Mouse (Mus musculus): ENCODE results near the gene Tmtc2.

Gene Tmtc2

GRCm38 (mm10) chr10:105573908-105574694 lies at the start of gene Tmtc2:
TSS of gene Tmtc2 (minus strand) at chr10:105574451.
- DNase-seq (ENCODE audit: low read depth, low spot score) = peak; percentile 96

- DNase-seq (ENCODE audit: low read depth, low spot score) = peak; percentile 38
Observed at GRCm38 (mm10) chr10:105612117-105612516, 37.9 kb upstream of the Tmtc2 start.

GRCm38 (mm10) chr10:105598826-105599225 lies 24.6 kb upstream of the Tmtc2 start:
- DNase-seq (ENCODE audit: low read depth, low spot score) = peak; percentile 79

- no peak for DNase-seq (ENCODE audit: low read depth, low spot score)
Observed at GRCm38 (mm10) chr10:105597226-105597625, 23.0 kb upstream of the Tmtc2 start.

GRCm38 (mm10) chr10:105595480-105596102 lies 21.3 kb upstream of the Tmtc2 start:
- DNase-seq (ENCODE audit: low read depth, low spot score) = peak; percentile 94

- DNase-seq (ENCODE audit: low read depth, low spot score) = no peak
Observed at GRCm38 (mm10) chr10:105588141-105588540, 13.9 kb upstream of the Tmtc2 start.

GRCm38 (mm10) chr10:105579318-105579717 lies 5.1 kb upstream of the Tmtc2 start:
- DNase-seq (ENCODE audit: low read depth, low spot score) = no peak

GRCm38 (mm10) chr10:105578291-105578845 lies 4.1 kb upstream of the Tmtc2 start:
- peak; percentile 92 for DNase-seq (ENCODE audit: low read depth, low spot score)

- DNase-seq (ENCODE audit: low read depth, low spot score) = peak; percentile 97
Observed at GRCm38 (mm10) chr10:105574695-105575660, 727 bp upstream of the Tmtc2 start.

GRCm38 (mm10) chr10:105573306-105573907 lies 844 bp downstream of the Tmtc2 start:
- DNase-seq (ENCODE audit: low read depth, low spot score) = peak; percentile 66

GRCm38 (mm10) chr10:105572829-105573228 lies 1.4 kb downstream of the Tmtc2 start:
- DNase-seq (ENCODE audit: low read depth, low spot score) = peak; percentile 31

GRCm38 (mm10) chr10:105572301-105572700 lies 1.9 kb downstream of the Tmtc2 start:
- DNase-seq (ENCODE audit: low read depth, low spot score) = no peak

- peak; percentile 75 for DNase-seq (ENCODE audit: low read depth, low spot score)
Observed at GRCm38 (mm10) chr10:105571831-105572230, 2.4 kb downstream of the Tmtc2 start.

GRCm38 (mm10) chr10:105571019-105571418 lies 3.2 kb downstream of the Tmtc2 start:
- DNase-seq (ENCODE audit: low read depth, low spot score) = no peak

- no peak for DNase-seq (ENCODE audit: low read depth, low spot score)
Observed at GRCm38 (mm10) chr10:105569573-105569972, 4.7 kb downstream of the Tmtc2 start.

- peak; percentile 92 for DNase-seq (ENCODE audit: low read depth, low spot score)
Observed at GRCm38 (mm10) chr10:105567825-105568531, 6.3 kb downstream of the Tmtc2 start.

GRCm38 (mm10) chr10:105561548-105561947 lies 12.7 kb downstream of the Tmtc2 start:
- no peak for DNase-seq (ENCODE audit: low read depth, low spot score)

GRCm38 (mm10) chr10:105557581-105557980 lies 16.7 kb downstream of the Tmtc2 start:
- DNase-seq (ENCODE audit: low read depth, low spot score) = peak; percentile 67

GRCm38 (mm10) chr10:105556890-105557572 lies 17.2 kb downstream of the Tmtc2 start:
- DNase-seq (ENCODE audit: low read depth, low spot score) = no peak

- DNase-seq (ENCODE audit: low read depth, low spot score) = no peak
Observed at GRCm38 (mm10) chr10:105554153-105554552, 20.1 kb downstream of the Tmtc2 start.
